Mouse (Mus musculus) neural tube, embryonic 12.5 days (tissue): ENCODE measurements around the gene Rbfox1. TPM values are rescaled to one million over a fixed set of nuclear protein-coding genes. Genes with fewer than 3 reads are reported as not detected.

Experiments
- ATAC-seq: fragments of 200-750 bp; cut with Nextera tagmentation; 2 replicates; pipeline ENCODE4 v1.8.0; 2017; ENCODE audit warnings: low read depth, mild to moderate bottlenecking, moderate TSS enrichment, moderate library complexity; ENCODE audit not compliant: low FRiP score
- H3K27ac ChIP-seq: fragments of 300-500 bp; sonication (generic); 2 replicates; pipeline ENCODE4 v1.5.1; 2016
- H3K27me3 ChIP-seq: fragments of 300-500 bp; sonication (generic); replicated peaks from 2 replicates; pipeline ENCODE4 v1.6.1; 2016; ENCODE audit warnings: mild to moderate bottlenecking
- H3K36me3 ChIP-seq: fragments of 300-500 bp; sonication (generic); 2 replicates; pipeline ENCODE4 v1.6.1; 2016; ENCODE audit warnings: mild to moderate bottlenecking
- H3K4me1 ChIP-seq: fragments of 300-500 bp; sonication (generic); 2 replicates; pipeline ENCODE4 v1.6.1; 2016
- H3K4me2 ChIP-seq: fragments of 300-500 bp; sonication (generic); replicated peaks from 2 replicates; pipeline ENCODE4 v1.6.1; 2016; ENCODE audit warnings: mild to moderate bottlenecking
- H3K4me3 ChIP-seq: fragments of 300-500 bp; sonication (generic); 2 replicates; pipeline ENCODE4 v1.5.1; 2016
- H3K9ac ChIP-seq: fragments of 300-500 bp; sonication (generic); 2 replicates; pipeline ENCODE4 v1.6.1; 2016; ENCODE audit warnings: mild to moderate bottlenecking
- H3K9me3 ChIP-seq: fragments of 300-500 bp; sonication (generic); 2 replicates; pipeline ENCODE4 v1.6.1; 2016; ENCODE audit warnings: mild to moderate bottlenecking
- WGBS: fragments of 180-500 bp; shearing (Covaris S2); methylation state at CpG from one replicate; pipeline ENCODE4 v1.1.7; 2016; 5-methylcytosine and 5-hydroxymethylcytosine counted together
- polyA plus RNA-seq: library from polyadenylated mRNA; unstranded; fragments of >200 nt; fragmentation: Nextera tagmentation; extraction: Ambion mirVana; gene quantifications from 2 replicates; pipeline ENCODE4 v1.2.1, GENCODE M21; 2016

Gene Rbfox1
- 80.2 and 87.8 TPM in 2 replicates for polyA plus RNA-seq

- H3K4me3 ChIP-seq = peak within 1 kb of the TSS; percentile 44
- 1% methylated on average over 69 of the region's 69 CpGs for WGBS
- H3K27me3 ChIP-seq = peaks cover 32% of the 10 kb centered on the region
- no peaks in the 10 kb centered on the region for H3K36me3 ChIP-seq
- H3K4me1 ChIP-seq = 0 out of 2 replicates have a peak, but pooled peaks cover 12% of the 10 kb centered on the region
- peak within 1 kb of the TSS; percentile 60 for H3K9ac ChIP-seq
- peak; percentile 65; the same call in 1 of the 2 replicates for ATAC-seq
- no peak within 1 kb of the TSS for H3K27ac ChIP-seq
- peak within 1 kb of the TSS; percentile 78 for H3K4me2 ChIP-seq
- H3K9me3 ChIP-seq = no peaks in the 10 kb centered on the region
Measured at GRCm38 (mm10) chr16:5884746-5885689, at the start of gene Rbfox1. Rbfox1 (plus strand) TSS chr16:5885355.

GRCm38 (mm10) chr16:5836744-5837143, 48.4 kb upstream of the Rbfox1 start:
- Histone ChIP-seq H3K4me3 (no peak overlapping the region), H3K27me3 (no peaks in the 10 kb centered on the region), H3K9ac (no peak overlapping the region), H3K36me3 (no peaks in the 10 kb centered on the region), H3K27ac (no peak overlapping the region), H3K4me1 (no peaks in the 10 kb centered on the region), H3K9me3 (no peaks in the 10 kb centered on the region), H3K4me2 (no peak overlapping the region)
- no peak for ATAC-seq
- 93% methylated on average over 2 of the region's 2 CpGs for WGBS

- H3K27ac ChIP-seq = no peak overlapping the region
- H3K4me3 ChIP-seq = no peak overlapping the region
- H3K4me1 ChIP-seq = no peaks in the 10 kb centered on the region
- no peaks in the 10 kb centered on the region for H3K27me3 ChIP-seq
- no peak for ATAC-seq
- H3K36me3 ChIP-seq = no peaks in the 10 kb centered on the region
- H3K4me2 ChIP-seq = no peak overlapping the region
- H3K9ac ChIP-seq = no peak overlapping the region
- no peaks in the 10 kb centered on the region for H3K9me3 ChIP-seq
- 81% methylated on average over 5 of the region's 5 CpGs for WGBS
Measured at GRCm38 (mm10) chr16:5841167-5841566, 44.0 kb upstream of the Rbfox1 start.

GRCm38 (mm10) chr16:5845645-5846044, 39.5 kb upstream of the Rbfox1 start:
- H3K36me3 ChIP-seq = no peaks in the 10 kb centered on the region
- no peaks in the 10 kb centered on the region for H3K4me1 ChIP-seq
- no peak overlapping the region for H3K9ac ChIP-seq
- no peaks in the 10 kb centered on the region for H3K9me3 ChIP-seq
- WGBS = 57% methylated on average over 11 of the region's 11 CpGs
- no peak overlapping the region for H3K27ac ChIP-seq
- H3K27me3 ChIP-seq = no peaks in the 10 kb centered on the region
- no peak overlapping the region for H3K4me2 ChIP-seq
- H3K4me3 ChIP-seq = no peak overlapping the region
- ATAC-seq = no peak

GRCm38 (mm10) chr16:5853055-5853454, 32.1 kb upstream of the Rbfox1 start:
- Histone ChIP-seq H3K4me2 (no peak overlapping the region), H3K9me3 (no peaks in the 10 kb centered on the region), H3K9ac (no peak overlapping the region), H3K27me3 (no peaks in the 10 kb centered on the region), H3K4me1 (no peaks in the 10 kb centered on the region), H3K36me3 (no peaks in the 10 kb centered on the region), H3K27ac (no peak overlapping the region), H3K4me3 (no peak overlapping the region)
- WGBS = 27% methylated on average over 2 of the region's 2 CpGs
- ATAC-seq = no peak

GRCm38 (mm10) chr16:5864350-5864749, 20.8 kb upstream of the Rbfox1 start:
- no peaks in the 10 kb centered on the region for H3K36me3 ChIP-seq
- H3K27me3 ChIP-seq = no peaks in the 10 kb centered on the region
- no peak overlapping the region for H3K4me3 ChIP-seq
- H3K9me3 ChIP-seq = no peaks in the 10 kb centered on the region
- ATAC-seq = no peak
- H3K9ac ChIP-seq = no peak overlapping the region
- no peak overlapping the region for H3K27ac ChIP-seq
- no peaks in the 10 kb centered on the region for H3K4me1 ChIP-seq
- no peak overlapping the region for H3K4me2 ChIP-seq
- WGBS = 91% methylated on average over 4 of the region's 4 CpGs

GRCm38 (mm10) chr16:5866966-5867365, 18.2 kb upstream of the Rbfox1 start:
- Histone ChIP-seq H3K4me3 (no peak overlapping the region), H3K9me3 (no peaks in the 10 kb centered on the region), H3K4me1 (no peaks in the 10 kb centered on the region), H3K9ac (no peak overlapping the region), H3K36me3 (no peaks in the 10 kb centered on the region), H3K27ac (no peak overlapping the region), H3K27me3 (no peaks in the 10 kb centered on the region), H3K4me2 (no peak overlapping the region)
- ATAC-seq = no peak
- WGBS = 78% methylated on average over 1 of the region's 1 CpGs

GRCm38 (mm10) chr16:5870391-5870790, 14.8 kb upstream of the Rbfox1 start:
- Histone ChIP-seq H3K9me3 (no peaks in the 10 kb centered on the region), H3K27me3 (no peaks in the 10 kb centered on the region), H3K4me1 (no peaks in the 10 kb centered on the region), H3K4me3 (no peak overlapping the region), H3K9ac (no peak overlapping the region), H3K27ac (no peak overlapping the region), H3K4me2 (no peak overlapping the region), H3K36me3 (no peaks in the 10 kb centered on the region)
- WGBS = 70% methylated on average over 3 of the region's 3 CpGs
- ATAC-seq = no peak

GRCm38 (mm10) chr16:5881820-5882219, 3.3 kb upstream of the Rbfox1 start:
- H3K9ac ChIP-seq = no peak overlapping the region
- no peak overlapping the region for H3K27ac ChIP-seq
- H3K27me3 ChIP-seq = peaks cover 29% of the 10 kb centered on the region
- ATAC-seq = no peak
- H3K9me3 ChIP-seq = no peaks in the 10 kb centered on the region
- H3K4me3 ChIP-seq = no peak overlapping the region
- H3K36me3 ChIP-seq = no peaks in the 10 kb centered on the region
- H3K4me2 ChIP-seq = no peak overlapping the region
- WGBS = under 1% methylated on average over 4 of the region's 4 CpGs
- 0 out of 2 replicates have a peak, but pooled peaks cover 12% of the 10 kb centered on the region for H3K4me1 ChIP-seq

- no peak for ATAC-seq
- whole genome bisulfite sequencing = 8% methylated on average over 15 of the region's 15 CpGs
- peak overlapping the region; percentile 78 for H3K4me2 ChIP-seq
- H3K9ac ChIP-seq = peak overlapping the region; percentile 60
- H3K36me3 ChIP-seq = no peaks in the 10 kb centered on the region
- no peak overlapping the region for H3K27ac ChIP-seq
- H3K9me3 ChIP-seq = no peaks in the 10 kb centered on the region
- peak overlapping the region; percentile 44 for H3K4me3 ChIP-seq
- 0 out of 2 replicates have a peak, but pooled peaks cover 12% of the 10 kb centered on the region for H3K4me1 ChIP-seq
- peaks cover 32% of the 10 kb centered on the region for H3K27me3 ChIP-seq
Measured at GRCm38 (mm10) chr16:5885690-5886050, 515 bp downstream of the Rbfox1 start.

GRCm38 (mm10) chr16:5895564-5895963, 10.4 kb downstream of the Rbfox1 start:
- Histone ChIP-seq H3K9ac (no peak overlapping the region), H3K27me3 (no peaks in the 10 kb centered on the region), H3K27ac (no peak overlapping the region), H3K36me3 (no peaks in the 10 kb centered on the region), H3K4me3 (no peak overlapping the region), H3K4me1 (no peaks in the 10 kb centered on the region), H3K9me3 (no peaks in the 10 kb centered on the region), H3K4me2 (no peak overlapping the region)
- no peak for ATAC-seq
- 77% methylated on average over 7 of the region's 7 CpGs for WGBS

- Histone ChIP-seq H3K4me3 (no peak overlapping the region), H3K4me1 (no peaks in the 10 kb centered on the region), H3K27ac (no peak overlapping the region), H3K9me3 (no peaks in the 10 kb centered on the region), H3K9ac (no peak overlapping the region), H3K4me2 (no peak overlapping the region), H3K36me3 (no peaks in the 10 kb centered on the region), H3K27me3 (no peaks in the 10 kb centered on the region)
- WGBS = 66% methylated on average over 2 of the region's 2 CpGs
- ATAC-seq = no peak
Measured at GRCm38 (mm10) chr16:5898330-5898729, 13.2 kb downstream of the Rbfox1 start.

GRCm38 (mm10) chr16:5910742-5911141, 25.6 kb downstream of the Rbfox1 start:
- no peak for ATAC-seq
- H3K4me1 ChIP-seq = peaks cover 7% of the 10 kb centered on the region
- WGBS = 90% methylated on average over 5 of the region's 5 CpGs

More at GRCm38 (mm10) chr16:5910742-5911141, 25.6 kb downstream of the Rbfox1 start:
- Histone ChIP-seq H3K4me2 (no peak overlapping the region), H3K9me3 (no peaks in the 10 kb centered on the region), H3K4me3 (no peak overlapping the region), H3K36me3 (no peaks in the 10 kb centered on the region), H3K9ac (no peak overlapping the region), H3K27me3 (no peaks in the 10 kb centered on the region), H3K27ac (no peak overlapping the region)
